Comparison of ENCODE assay signal across 23 mouse cellular contexts in genomic region chr2:150918720-150919119, GRCm38 (mm10). TPM values are rescaled to one million over a fixed set of nuclear protein-coding genes. Genes with fewer than 3 reads are reported as not detected.
DNase-seq lines count a peak whose midpoint lies in the region; ATAC-seq lines count a peak whose summit lies in the region.
"Had no signal": no experiment of that assay in that cellular context is flagged by ENCODE, and none has a peak within 500 bp of the region (broad histone marks: within the 10 kb centered on the region; RNA-seq: fewer than 3 reads in every experiment).

No protein-coding gene starts in this region.

- H3K4me2 ChIP-seq in liver, embryonic 15.5 days: no peak overlapping the region
- H3K4me2 ChIP-seq in midbrain, embryonic 13.5 days (replicated peaks): no peak overlapping the region
- H3K4me2 ChIP-seq: embryonic facial prominence, embryonic 12.5 days; forebrain, embryonic 15.5 days; heart, embryonic 12.5 days; hindbrain, embryonic 14.5 days; lung, embryonic 15.5 days had no signal

- H3K36me3 ChIP-seq in liver, embryonic 15.5 days (replicated peaks): peaks cover 43% of the 10 kb centered on the region
- peaks cover 20% of the 10 kb centered on the region for H3K36me3 ChIP-seq in midbrain, embryonic 13.5 days

- H3K4me1 ChIP-seq in liver, embryonic 15.5 days (replicated peaks): peaks cover 11% of the 10 kb centered on the region
- H3K4me1 ChIP-seq in midbrain, embryonic 13.5 days (replicated peaks): no peaks in the 10 kb centered on the region
- H3K4me1 ChIP-seq: embryonic facial prominence, embryonic 12.5 days; forebrain, embryonic 15.5 days; lung, embryonic 15.5 days; midbrain, embryonic 10.5 days had no signal

- H3K9ac ChIP-seq in liver, embryonic 15.5 days: no peak overlapping the region
- no peak overlapping the region for H3K9ac ChIP-seq in midbrain, embryonic 13.5 days (replicated peaks)
- H3K9ac ChIP-seq: embryonic facial prominence, embryonic 12.5 days; forebrain, embryonic 15.5 days; heart, embryonic 12.5 days; hindbrain, embryonic 14.5 days; lung, embryonic 15.5 days had no signal

- peak; percentile 36 for DNase-seq in 416B (ENCODE audit: low read depth)
- peak; percentile 54 for DNase-seq in CD4-positive helper T cell, adult 2 months (ENCODE audit: low read depth, low spot score)
- DNase-seq in induced T-regulatory cell, adult 2 months (ENCODE audit: low read depth): peak; percentile 57
- DNase-seq in retina, postnatal 1 day: no peak
- DNase-seq in lung, adult 18-20 months: no peak
- DNase-seq: adrenal gland, adult 8-10 months; cerebellum, adult 8-10 months; gastrocnemius, postnatal 25 days; heart, postnatal 14 days; kidney, adult 2 months; kidney, postnatal 10 days; lung, postnatal 4 days; thymus, postnatal 14 days had no signal

- no peaks in the 10 kb centered on the region for H3K9me3 ChIP-seq in liver, embryonic 15.5 days (replicated peaks)
- H3K9me3 ChIP-seq in midbrain, embryonic 13.5 days: no peaks in the 10 kb centered on the region
- H3K9me3 ChIP-seq: embryonic facial prominence, embryonic 12.5 days; forebrain, embryonic 15.5 days; heart, embryonic 12.5 days; lung, embryonic 15.5 days; midbrain, embryonic 10.5 days had no signal

- H3K27me3 ChIP-seq in liver, embryonic 15.5 days: no peaks in the 10 kb centered on the region
- H3K27me3 ChIP-seq in midbrain, embryonic 13.5 days: no peaks in the 10 kb centered on the region
- H3K27me3 ChIP-seq: embryonic facial prominence, embryonic 12.5 days; forebrain, embryonic 15.5 days; heart, embryonic 12.5 days; lung, embryonic 15.5 days had no signal

- H3K4me3 ChIP-seq in liver, embryonic 15.5 days (replicated peaks): no peak overlapping the region
- no peak overlapping the region for H3K4me3 ChIP-seq in midbrain, embryonic 13.5 days (replicated peaks)
- H3K4me3 ChIP-seq: embryonic facial prominence, embryonic 12.5 days; erythroblast, embryonic 14.5 days; forebrain, embryonic 15.5 days; heart, embryonic 12.5 days; layer of hippocampus, adult 2 months; lung, embryonic 15.5 days; midbrain, embryonic 10.5 days had no signal

- ATAC-seq in liver, embryonic 15.5 days (ENCODE audit: insufficient read depth): peak; percentile 29
- ATAC-seq in midbrain, embryonic 13.5 days: no peak
- ATAC-seq: forebrain, embryonic 15.5 days had no signal

- WGBS in liver, embryonic 15.5 days (ENCODE audit: insufficient replicate concordance): 84% methylated on average over 3 of the region's 3 CpGs
- 95% methylated on average over 3 of the region's 3 CpGs for WGBS in midbrain, embryonic 13.5 days

- H3K27ac ChIP-seq in liver, embryonic 15.5 days (replicated peaks): no peak overlapping the region
- H3K27ac ChIP-seq in midbrain, embryonic 13.5 days: no peak overlapping the region
- H3K27ac ChIP-seq: embryonic facial prominence, embryonic 12.5 days; forebrain, embryonic 15.5 days; hindbrain, embryonic 14.5 days; layer of hippocampus, adult 2 months; lung, embryonic 15.5 days; midbrain, embryonic 10.5 days had no signal

RNA-seq across cellular contexts. Expression of gene Gins1, which starts 13.5 kb away (rescaled TPM):
- 29.1 and 31.7 TPM in 2 replicates for polyA plus RNA-seq in liver, embryonic 15.5 days (2015; fragmentation: Nextera tagmentation; extraction: Ambion mirVana)
- polyA plus RNA-seq in midbrain, embryonic 13.5 days (2015; fragmentation: Nextera tagmentation; extraction: Ambion mirVana): 31.8 and 33.5 TPM in 2 replicates

RNA-seq across cellular contexts. Expression of gene Abhd12, which starts 14.2 kb away (rescaled TPM):
- polyA plus RNA-seq in liver, embryonic 15.5 days (2015; fragmentation: Nextera tagmentation; extraction: Ambion mirVana): 21.3 and 21.7 TPM in 2 replicates
- 77.6 and 84.8 TPM in 2 replicates for polyA plus RNA-seq in midbrain, embryonic 13.5 days (2015; fragmentation: Nextera tagmentation; extraction: Ambion mirVana)

Comparison
In these comparisons a context has a peak if more than half of its experiments do, and no peak if none do; other contexts are left out.
1. DNase-seq: peak in 416B (single experiment), CD4-positive helper T cell, adult 2 months (single experiment) and induced T-regulatory cell, adult 2 months (single experiment); none in retina, postnatal 1 day (single experiment) and lung, adult 18-20 months (0 of 2).